Mouse (Mus musculus): ENCODE measurements around the gene Svep1. TPM values are rescaled to one million over a fixed set of nuclear protein-coding genes. Genes with fewer than 3 reads are reported as not detected.

Svep1 gene
- total RNA-seq, 1 experiment from 2014 or later: not detected

- no peak for ATAC-seq (replicated peaks; ENCODE audit: insufficient number of reproducible peaks, low FRiP score, low TSS enrichment, poor library complexity, severe bottlenecking)
These were observed 169.5 kb downstream of the Svep1 start for GRCm38 (mm10) chr4:58037096-58037705.

- ATAC-seq (replicated peaks; ENCODE audit: insufficient number of reproducible peaks, low FRiP score, low TSS enrichment, poor library complexity, severe bottlenecking): no peak
These were observed 172.0 kb downstream of the Svep1 start for GRCm38 (mm10) chr4:58034663-58035062.

GRCm38 (mm10) chr4:58032714-58033113, 173.9 kb downstream of the Svep1 start:
- no peak for ATAC-seq (replicated peaks; ENCODE audit: insufficient number of reproducible peaks, low FRiP score, low TSS enrichment, poor library complexity, severe bottlenecking)

GRCm38 (mm10) chr4:58009024-58009423, 197.6 kb downstream of the Svep1 start, which contains the start of gene Txndc8:
Txndc8 (minus strand) TSS chr4:58009124.
- no peak for ATAC-seq (replicated peaks; ENCODE audit: insufficient number of reproducible peaks, low FRiP score, low TSS enrichment, poor library complexity, severe bottlenecking)

GRCm38 (mm10) chr4:58003501-58003900, 203.2 kb downstream of the Svep1 start:
- no peak for ATAC-seq (replicated peaks; ENCODE audit: insufficient number of reproducible peaks, low FRiP score, low TSS enrichment, poor library complexity, severe bottlenecking)

Other genes with a start within 250 kb of the Svep1 start
- not detected in 3 replicates for gene Txndc8, start 197.7 kb downstream of the Svep1 start, total RNA-seq (2017)
- not detected in 3 replicates for gene Musk, start 79.1 kb upstream of the Svep1 start, total RNA-seq (2017)

Measured in monocyte, adult 5-6 weeks (primary cell).